Mouse (Mus musculus): ENCODE data around the gene Ms4a14.
"Not testable (repeated sequence)": the region's sequence is repeated elsewhere in the genome, so short reads cannot be mapped to it uniquely, and the experiment has no call there.

The Ms4a14 gene

GRCm38 (mm10) chr19:11314354-11314753 lies at the start of gene Ms4a14:
Ms4a14 (minus strand) TSS chr19:11314454.
- DNase-seq: no peak

- DNase-seq: no peak
Measured at GRCm38 (mm10) chr19:11362002-11362401, 47.7 kb upstream of the Ms4a14 start.

DNA sequence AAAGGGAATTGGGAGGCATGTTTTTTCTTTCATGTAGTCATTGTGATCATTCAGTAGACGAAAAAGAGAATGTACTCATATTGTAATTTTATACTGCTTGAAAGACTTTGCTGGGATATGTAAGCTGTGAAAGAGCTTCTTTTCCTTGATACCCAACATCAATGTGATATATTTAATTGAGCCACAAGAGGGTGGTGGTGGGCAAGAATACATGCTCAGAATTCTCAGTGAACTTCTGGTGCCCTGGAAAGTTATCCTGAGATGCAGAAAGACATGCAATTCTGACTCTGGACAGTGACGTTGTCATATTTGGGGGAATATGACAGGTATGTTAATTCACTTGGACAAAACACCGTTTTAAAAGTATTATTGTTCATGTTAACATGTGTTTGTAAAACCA lies 45.9 kb upstream of the Ms4a14 start:
- DNase-seq: no peak

GRCm38 (mm10) chr19:11355730-11356129 lies 41.5 kb upstream of the Ms4a14 start:
- no peak for DNase-seq

- no peak for DNase-seq
Measured at GRCm38 (mm10) chr19:11351878-11352277, 37.6 kb upstream of the Ms4a14 start.

DNA sequence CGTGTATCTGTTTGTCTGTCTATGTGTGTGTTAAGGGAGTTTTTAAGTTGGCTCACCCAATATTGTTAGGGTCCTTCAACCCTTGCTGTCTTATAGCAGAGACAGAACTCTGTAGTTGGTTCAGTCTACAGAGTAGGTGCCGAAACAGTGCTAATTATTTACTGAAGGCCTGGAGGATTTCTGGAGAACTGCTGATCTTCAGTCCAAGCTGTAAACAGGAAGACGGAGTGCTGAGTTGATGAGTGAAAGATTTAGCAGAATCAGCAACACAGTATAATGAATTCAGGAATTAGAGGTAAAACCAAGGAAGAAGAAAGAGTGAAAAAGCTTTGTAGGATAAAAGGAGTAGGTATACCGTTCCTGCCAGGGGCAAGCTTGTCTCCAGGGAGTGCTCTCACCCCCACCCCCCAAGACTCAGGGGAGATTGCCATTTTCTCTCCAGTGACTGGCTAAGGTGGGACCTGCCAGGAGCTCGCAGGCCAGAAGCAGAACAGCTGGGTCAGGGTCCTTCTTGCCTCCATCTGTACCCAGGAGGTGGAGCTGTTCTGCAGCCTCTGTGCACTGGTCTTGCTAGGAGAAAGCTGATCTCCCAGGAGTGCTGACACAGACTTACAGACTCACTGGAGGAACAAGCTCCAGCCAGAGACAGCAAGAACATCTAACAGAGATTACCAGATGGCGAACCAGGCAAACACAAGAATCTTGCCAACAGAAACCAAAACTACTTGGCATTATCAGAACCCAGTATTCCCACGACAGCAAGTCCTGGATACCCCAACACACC lies 35.6 kb upstream of the Ms4a14 start:
- peak; percentile 6 for DNase-seq

GRCm38 (mm10) chr19:11343992-11344391 lies 29.7 kb upstream of the Ms4a14 start:
- DNase-seq: no peak

GRCm38 (mm10) chr19:11343147-11343546 lies 28.9 kb upstream of the Ms4a14 start:
- DNase-seq: no peak

DNA sequence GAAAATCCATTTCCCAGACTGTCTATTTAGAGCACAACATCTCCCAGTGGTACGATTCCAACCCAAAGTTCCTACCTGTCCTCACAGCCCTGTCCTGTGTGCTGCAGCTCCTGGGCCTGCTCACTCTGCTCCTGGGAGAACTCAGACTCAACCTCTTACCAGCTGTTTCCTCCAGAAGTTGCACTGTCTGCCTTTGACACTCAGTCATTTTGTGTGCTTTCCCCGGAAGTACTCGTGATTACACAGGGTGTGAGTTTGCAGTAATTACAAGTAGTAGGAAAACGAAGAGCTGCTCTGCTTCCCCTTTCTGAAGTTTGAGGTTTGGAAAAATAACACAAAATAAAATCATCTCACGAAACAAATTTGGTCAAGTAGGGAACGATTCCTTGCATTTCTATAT lies 21.7 kb upstream of the Ms4a14 start, which contains the start of gene Ms4a7:
TSS of gene Ms4a7 (minus strand) at position 215 of the 400 bp plus-strand sequence.
- no peak for DNase-seq

DNA sequence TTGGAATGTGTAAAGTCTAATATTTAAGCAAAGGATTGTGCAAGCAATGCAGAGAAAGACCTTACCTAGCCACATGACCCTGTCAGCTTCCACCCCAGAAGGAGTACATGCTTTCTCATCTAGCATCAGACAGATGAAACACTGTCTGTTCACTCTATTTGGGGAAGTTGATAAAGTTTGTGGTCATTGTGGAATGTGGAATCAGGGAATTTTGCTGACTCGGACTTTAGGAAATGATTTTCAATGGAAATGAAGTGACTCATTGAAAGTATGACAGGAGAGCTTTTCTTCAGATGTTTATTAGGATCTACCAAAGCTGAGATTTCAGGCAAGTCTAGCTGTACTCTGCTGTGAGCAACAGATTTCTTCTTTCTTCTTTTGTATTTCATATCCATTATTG lies 6.9 kb upstream of the Ms4a14 start:
- no peak for DNase-seq

DNA sequence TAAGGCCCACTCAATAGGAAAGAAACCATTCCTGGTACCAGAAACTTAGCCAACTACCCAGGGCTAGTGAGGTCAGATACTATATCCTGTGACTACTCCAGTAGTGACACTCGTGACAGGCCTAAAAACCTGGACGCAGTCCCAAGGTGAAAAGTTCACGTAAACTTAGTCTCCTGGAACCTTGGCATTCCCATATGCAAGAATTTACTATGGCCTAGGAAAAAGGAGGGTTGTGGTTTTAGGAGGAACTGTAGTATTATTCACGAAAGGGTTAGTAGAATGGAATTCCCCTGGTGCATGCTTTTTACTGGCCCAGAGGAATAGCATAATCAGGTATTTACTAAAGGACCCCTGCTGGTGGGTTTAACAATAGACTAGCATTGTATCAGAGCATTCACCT lies 2.5 kb upstream of the Ms4a14 start:
- no peak for DNase-seq

DNA sequence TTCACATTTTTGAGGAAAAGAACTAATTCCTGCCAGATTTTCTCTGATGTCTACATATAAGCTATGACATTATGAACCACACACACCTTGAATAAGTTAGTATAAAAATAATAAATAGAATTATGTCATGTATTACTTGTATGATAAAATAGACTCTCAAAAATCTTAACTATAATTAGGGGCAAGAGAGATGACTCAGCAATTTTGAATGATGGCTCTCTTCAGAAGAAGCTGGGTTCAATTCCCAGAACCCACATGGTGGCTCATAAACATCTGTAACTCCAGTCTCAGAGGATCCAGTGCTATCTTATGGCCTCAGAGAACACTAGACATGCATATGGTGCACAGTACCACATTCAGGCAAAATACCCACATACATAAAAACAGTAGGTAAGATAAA lies 5.4 kb downstream of the Ms4a14 start:
- DNase-seq: no peak

GRCm38 (mm10) chr19:11299529-11299928 lies 14.7 kb downstream of the Ms4a14 start:
- not testable (repeated sequence) for DNase-seq

DNA sequence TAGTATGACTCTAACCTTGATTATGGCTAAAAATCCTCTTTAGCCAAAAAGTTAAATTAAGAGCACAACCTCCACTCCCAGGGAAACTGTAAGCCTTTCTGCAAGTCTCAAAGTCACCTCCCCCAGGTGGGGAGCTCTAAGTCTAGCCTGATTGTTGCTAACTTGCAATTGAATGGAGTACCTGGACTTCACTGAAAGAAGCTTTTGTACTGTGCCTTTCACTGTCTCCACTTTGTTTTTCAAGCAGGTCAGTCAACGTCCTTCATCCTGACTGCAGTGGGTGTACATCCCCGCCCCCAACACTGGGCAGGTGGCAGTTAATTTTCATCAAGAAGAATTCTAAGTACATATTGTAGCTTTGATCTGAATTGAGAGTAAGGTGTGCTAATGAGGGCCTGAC lies 15.3 kb downstream of the Ms4a14 start:
- no peak for DNase-seq

GRCm38 (mm10) chr19:11293616-11294015 lies 20.6 kb downstream of the Ms4a14 start:
- not testable (repeated sequence) for DNase-seq

DNA sequence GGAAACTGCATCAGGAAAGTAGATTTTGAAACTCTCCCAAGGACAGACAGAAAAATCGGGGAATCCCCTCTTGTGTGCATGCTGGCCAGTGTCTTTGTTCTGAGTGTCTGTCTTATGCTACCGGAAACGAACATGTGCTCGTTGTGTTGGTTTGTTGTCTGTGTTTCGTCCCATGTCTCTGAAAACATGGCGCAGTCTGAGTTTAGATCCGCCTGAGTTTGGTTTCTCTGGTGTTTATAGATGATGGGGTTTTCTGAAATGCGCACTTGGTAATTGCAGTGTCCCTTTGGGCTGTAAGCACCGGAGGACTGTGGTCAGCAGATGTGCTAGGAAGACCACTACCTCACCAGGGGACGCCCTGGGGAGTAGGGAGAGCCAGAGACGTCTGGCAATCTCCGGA lies 21.3 kb downstream of the Ms4a14 start:
- no peak for DNase-seq

DNA sequence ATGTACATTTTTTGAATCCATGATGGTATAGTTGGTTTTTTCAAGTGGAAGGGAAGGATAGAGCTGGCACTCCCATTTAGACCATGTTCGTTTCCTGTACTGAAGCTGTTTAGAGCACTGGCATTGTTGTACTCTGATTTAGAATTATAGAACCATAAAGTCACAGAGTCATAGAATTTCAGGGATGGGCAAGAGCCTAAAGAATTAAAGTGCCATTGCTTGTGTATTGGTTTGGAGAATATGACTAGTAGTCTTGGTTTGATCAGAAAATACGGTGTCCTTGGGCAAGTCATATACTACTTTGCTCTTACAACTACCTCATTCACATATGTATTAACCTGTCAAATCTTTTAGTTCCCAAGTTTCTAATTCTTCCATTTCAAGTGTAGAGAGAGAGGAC lies 30.5 kb downstream of the Ms4a14 start, which contains the start of gene Ms4a5:
TSS of gene Ms4a5 (minus strand) at position 101 of the 400 bp plus-strand sequence.
- no peak for DNase-seq

DNA sequence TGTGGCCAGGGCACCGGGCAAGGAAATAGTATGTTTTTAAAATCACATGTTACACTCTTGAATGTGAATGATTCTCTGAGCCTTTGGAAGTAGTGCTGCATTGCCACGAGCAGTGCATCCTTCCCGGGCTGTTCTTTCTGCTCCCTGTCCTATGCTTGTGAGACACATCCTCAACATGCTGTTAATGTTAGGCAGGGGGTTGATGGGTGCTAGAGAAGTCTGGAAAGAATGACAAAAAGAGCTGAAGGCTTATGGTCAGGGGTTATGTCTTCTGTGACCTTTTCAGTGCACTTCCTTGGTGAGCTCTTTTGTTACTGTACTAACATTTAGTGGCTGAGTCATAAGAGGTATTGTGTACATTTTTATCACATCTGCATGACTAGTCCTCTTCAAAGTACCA lies 34.0 kb downstream of the Ms4a14 start:
- DNase-seq: no peak

DNA sequence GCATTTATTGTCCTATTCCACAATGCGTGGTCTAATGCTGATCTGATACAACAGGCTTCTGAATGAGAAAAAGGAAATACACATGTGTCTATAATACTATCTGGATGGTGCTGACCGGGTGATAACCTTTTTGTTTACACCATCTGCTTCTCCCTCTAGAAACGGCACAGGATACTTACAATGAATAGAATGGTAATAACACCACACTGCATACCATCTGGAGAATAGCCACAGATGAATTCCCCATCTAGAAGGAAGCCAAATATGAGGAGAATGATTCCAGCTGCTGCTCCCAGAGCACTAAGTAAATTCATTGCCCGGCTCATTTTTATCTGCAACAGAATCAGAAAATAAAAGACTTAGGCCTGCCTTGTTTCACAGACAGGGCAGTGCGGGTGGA lies 37.8 kb downstream of the Ms4a14 start:
- DNase-seq: no peak

GRCm38 (mm10) chr19:11266956-11267355 lies 47.3 kb downstream of the Ms4a14 start:
- DNase-seq: no peak

DNA sequence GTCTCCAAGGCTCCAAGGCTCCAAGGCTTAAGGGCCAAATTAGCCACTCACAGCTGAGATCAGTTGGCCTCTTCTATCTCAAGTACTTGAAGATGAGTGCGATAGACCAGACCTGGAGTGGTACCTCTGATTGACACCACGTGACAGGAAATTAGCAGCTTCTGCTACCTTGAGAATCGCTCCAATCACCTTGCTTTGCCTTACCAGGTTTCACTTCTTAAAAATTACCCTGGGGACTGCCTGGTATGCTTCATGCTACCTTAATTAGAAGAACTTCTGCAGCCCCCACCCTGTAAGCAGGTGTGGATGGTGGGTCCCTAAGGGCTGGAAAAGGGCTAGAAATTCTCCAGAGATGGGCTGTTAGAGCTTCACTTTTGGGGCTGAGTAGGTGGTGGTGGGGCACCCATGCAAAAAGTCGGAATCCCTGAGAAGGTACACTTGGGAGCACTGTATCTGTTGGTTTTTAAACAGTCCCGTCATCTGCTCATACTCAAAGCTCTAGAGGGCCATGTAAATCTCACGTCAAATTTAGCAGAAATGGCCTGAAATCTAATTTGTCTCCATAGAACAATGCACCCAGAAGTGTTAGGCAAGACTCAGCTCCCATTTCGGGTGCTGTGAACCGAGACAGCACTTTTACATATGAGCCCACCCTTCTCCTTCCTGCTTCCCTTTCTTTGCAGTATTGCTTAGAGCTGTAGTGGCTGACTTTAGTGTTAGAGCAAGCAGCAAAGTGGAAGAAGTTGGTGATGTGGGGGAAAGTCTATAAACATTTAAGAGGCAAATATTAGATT lies 48.0 kb downstream of the Ms4a14 start, which contains the start of gene Ms4a1:
TSS of gene Ms4a1 (minus strand) at position 190 of the 794 bp plus-strand sequence.
- no peak for DNase-seq

- DNase-seq: no peak
Measured at GRCm38 (mm10) chr19:11264602-11265185, 49.6 kb downstream of the Ms4a14 start.

GRCm38 (mm10) chr19:11263549-11263948 lies 50.7 kb downstream of the Ms4a14 start:
- no peak for DNase-seq

- DNase-seq: not testable (repeated sequence)
Measured at GRCm38 (mm10) chr19:11262932-11263331, 51.3 kb downstream of the Ms4a14 start.

All from lung, postnatal 14 days (tissue).